ENCODE assay signal across 20 mouse cellular contexts in genomic region chr10:24404851-24405250, GRCm38 (mm10).
DNase-seq lines count a peak whose midpoint lies in the region; ATAC-seq lines count a peak whose summit lies in the region.
"Had no signal": no experiment of that assay in that cellular context is flagged by ENCODE, and none has a peak within 500 bp of the region (broad histone marks: within the 10 kb centered on the region; RNA-seq: fewer than 3 reads in every experiment).

No protein-coding gene starts in this region.

- no peaks in the 10 kb centered on the region for H3K36me3 ChIP-seq in hindbrain, embryonic 10.5 days
- H3K36me3 ChIP-seq in hindbrain, embryonic 12.5 days: no peaks in the 10 kb centered on the region
- H3K36me3 ChIP-seq in midbrain, embryonic 14.5 days (ENCODE audit: control insufficient read depth, insufficient read depth, low read length): no peaks in the 10 kb centered on the region
- no peaks in the 10 kb centered on the region for H3K36me3 ChIP-seq in midbrain, embryonic 11.5 days (ENCODE audit: control insufficient read depth, insufficient read depth, low read length)
- H3K36me3 ChIP-seq in midbrain, embryonic 16.5 days (ENCODE audit: control insufficient read depth, insufficient read depth, low read length): no peaks in the 10 kb centered on the region
- H3K36me3 ChIP-seq: embryonic facial prominence, embryonic 13.5 days; forebrain, embryonic 15.5 days; heart, embryonic 13.5 days; hindbrain, embryonic 15.5 days had no signal

- no peak for ATAC-seq in hindbrain, embryonic 12.5 days (ENCODE audit: low FRiP score)
- no peak for ATAC-seq in midbrain, embryonic 14.5 days (ENCODE audit: low FRiP score, low TSS enrichment)
- no peak for ATAC-seq in midbrain, embryonic 11.5 days (ENCODE audit: low FRiP score)
- ATAC-seq in midbrain, embryonic 16.5 days: peak; percentile 65; the same call in 1 of the 2 replicates
- ATAC-seq: forebrain, embryonic 15.5 days; Patski had no signal

- no peak overlapping the region for H3K9ac ChIP-seq in hindbrain, embryonic 12.5 days
- H3K9ac ChIP-seq in midbrain, embryonic 14.5 days (replicated peaks; ENCODE audit: low read length): no peak overlapping the region
- no peak overlapping the region for H3K9ac ChIP-seq in midbrain, embryonic 11.5 days (ENCODE audit: low read length)
- no peak overlapping the region for H3K9ac ChIP-seq in midbrain, embryonic 16.5 days (ENCODE audit: low read depth, low read length)
- H3K9ac ChIP-seq: embryonic facial prominence, embryonic 13.5 days; forebrain, embryonic 15.5 days; heart, embryonic 13.5 days; hindbrain, embryonic 15.5 days had no signal

- WGBS in hindbrain, embryonic 10.5 days: 80% methylated on average over 4 of the region's 4 CpGs
- 76% methylated on average over 4 of the region's 4 CpGs for WGBS in hindbrain, embryonic 12.5 days
- 48% methylated on average over 4 of the region's 4 CpGs for WGBS in midbrain, embryonic 14.5 days
- WGBS in midbrain, embryonic 11.5 days: 51% methylated on average over 4 of the region's 4 CpGs
- 40% methylated on average over 4 of the region's 4 CpGs for WGBS in midbrain, embryonic 16.5 days

- H3K4me3 ChIP-seq in hindbrain, embryonic 10.5 days: no peak overlapping the region
- H3K4me3 ChIP-seq in hindbrain, embryonic 12.5 days: no peak overlapping the region
- no peak overlapping the region for H3K4me3 ChIP-seq in midbrain, embryonic 14.5 days (replicated peaks; ENCODE audit: low read depth, low read length)
- no peak overlapping the region for H3K4me3 ChIP-seq in midbrain, embryonic 11.5 days (ENCODE audit: low read depth, low read length)
- no peak overlapping the region for H3K4me3 ChIP-seq in midbrain, embryonic 16.5 days (ENCODE audit: low read depth, low read length)
- H3K4me3 ChIP-seq: embryonic facial prominence, embryonic 13.5 days; forebrain, embryonic 15.5 days; heart, embryonic 13.5 days; hindbrain, embryonic 15.5 days had no signal

- no peaks in the 10 kb centered on the region for H3K9me3 ChIP-seq in hindbrain, embryonic 10.5 days
- H3K9me3 ChIP-seq in hindbrain, embryonic 12.5 days (replicated peaks): no peaks in the 10 kb centered on the region
- H3K9me3 ChIP-seq in midbrain, embryonic 14.5 days (ENCODE audit: control insufficient read depth, low read length): no peaks in the 10 kb centered on the region
- no peaks in the 10 kb centered on the region for H3K9me3 ChIP-seq in midbrain, embryonic 11.5 days (ENCODE audit: control insufficient read depth, low read length)
- no peaks in the 10 kb centered on the region for H3K9me3 ChIP-seq in midbrain, embryonic 16.5 days (replicated peaks; ENCODE audit: control insufficient read depth, low read length, poor library complexity, severe bottlenecking)
- H3K9me3 ChIP-seq: embryonic facial prominence, embryonic 13.5 days; forebrain, embryonic 15.5 days; heart, embryonic 13.5 days; hindbrain, embryonic 15.5 days had no signal

- H3K4me1 ChIP-seq in hindbrain, embryonic 10.5 days (replicated peaks): peaks cover 37% of the 10 kb centered on the region
- peaks cover 9% of the 10 kb centered on the region for H3K4me1 ChIP-seq in hindbrain, embryonic 12.5 days
- H3K4me1 ChIP-seq in midbrain, embryonic 14.5 days (ENCODE audit: control insufficient read depth, insufficient read depth, low read length): peaks cover 13% of the 10 kb centered on the region; the same call in 1 of the 2 replicates
- H3K4me1 ChIP-seq in midbrain, embryonic 11.5 days (ENCODE audit: control insufficient read depth, insufficient read depth, low read length): peaks cover 14% of the 10 kb centered on the region
- peaks cover 4% of the 10 kb centered on the region for H3K4me1 ChIP-seq in midbrain, embryonic 16.5 days (ENCODE audit: control insufficient read depth, insufficient read depth, low read length)
- H3K4me1 ChIP-seq: embryonic facial prominence, embryonic 13.5 days; heart, embryonic 13.5 days; hindbrain, embryonic 15.5 days had no signal

- DNase-seq in hindbrain, embryonic 10.5 days (ENCODE audit: low spot score): no peak
- DNase-seq in midbrain, embryonic 14.5 days: peak; percentile 38
- no peak for DNase-seq in midbrain, embryonic 11.5 days (ENCODE audit: low spot score, missing footprints)
- no peak for DNase-seq in urinary bladder, postnatal 25 days (ENCODE audit: low spot score)
- DNase-seq: adrenal gland, adult 2 months; adrenal gland, postnatal 25 days; cerebellum, adult 11-12 months; cerebellum, adult 9-10 months; cerebellum, postnatal 25 days; gastrocnemius, postnatal 36 days; heart, adult 11 months; heart, postnatal 36 days had no signal

- no peak overlapping the region for H3K4me2 ChIP-seq in hindbrain, embryonic 12.5 days (replicated peaks)
- no peak overlapping the region for H3K4me2 ChIP-seq in midbrain, embryonic 14.5 days (ENCODE audit: low read length)
- no peak overlapping the region for H3K4me2 ChIP-seq in midbrain, embryonic 11.5 days
- no peak overlapping the region for H3K4me2 ChIP-seq in midbrain, embryonic 16.5 days (ENCODE audit: low read length)
- H3K4me2 ChIP-seq: embryonic facial prominence, embryonic 13.5 days; forebrain, embryonic 15.5 days; heart, embryonic 13.5 days; hindbrain, embryonic 15.5 days had no signal

- H3K27ac ChIP-seq in hindbrain, embryonic 10.5 days: peak overlapping the region; percentile 45; the same call in 1 of the 2 replicates
- H3K27ac ChIP-seq in hindbrain, embryonic 12.5 days: no peak overlapping the region
- no peak overlapping the region for H3K27ac ChIP-seq in midbrain, embryonic 14.5 days (replicated peaks; ENCODE audit: low read depth, low read length)
- H3K27ac ChIP-seq in midbrain, embryonic 11.5 days (ENCODE audit: low read depth, low read length): no peak overlapping the region
- no peak overlapping the region for H3K27ac ChIP-seq in midbrain, embryonic 16.5 days (ENCODE audit: low read length)
- H3K27ac ChIP-seq: embryonic facial prominence, embryonic 13.5 days; forebrain, embryonic 15.5 days; heart, embryonic 13.5 days; hindbrain, embryonic 15.5 days had no signal

- no peaks in the 10 kb centered on the region for H3K27me3 ChIP-seq in hindbrain, embryonic 10.5 days (ENCODE audit: insufficient read depth, poor library complexity, severe bottlenecking)
- no peaks in the 10 kb centered on the region for H3K27me3 ChIP-seq in hindbrain, embryonic 12.5 days
- no peaks in the 10 kb centered on the region for H3K27me3 ChIP-seq in midbrain, embryonic 14.5 days (ENCODE audit: control insufficient read depth, insufficient read depth, low read length)
- H3K27me3 ChIP-seq in midbrain, embryonic 11.5 days (ENCODE audit: control insufficient read depth, insufficient read depth, low read length): no peaks in the 10 kb centered on the region
- no peaks in the 10 kb centered on the region for H3K27me3 ChIP-seq in midbrain, embryonic 16.5 days (ENCODE audit: control insufficient read depth, insufficient read depth, low read depth, low read length)
- H3K27me3 ChIP-seq: CH12.LX; embryonic facial prominence, embryonic 13.5 days; forebrain, embryonic 15.5 days; heart, embryonic 13.5 days; hindbrain, embryonic 15.5 days; Patski had no signal
